Mouse (Mus musculus) MEL (cell line): ENCODE data around the gene Apba2. TPM values are rescaled to one million over a fixed set of nuclear protein-coding genes. Genes with fewer than 3 reads are reported as not detected.

Experiments used
- DNase-seq: peaks from one replicate; pipeline ENCODE4 v3.0.0; 2011; ENCODE audit warnings: low read depth, low spot score
- H3K27ac ChIP-seq: 2 replicates; pipeline ENCODE4 v1.5.1; 2012; ENCODE audit warnings: low read depth, mild to moderate bottlenecking, control low read depth, low read length, moderate library complexity; ENCODE audit not compliant: control insufficient read depth
- H3K27me3 ChIP-seq, 2 experiments: fragments of 150-350 bp in 1 of 2; sonication (generic) in 1 of 2; 2 replicates each; pipeline ENCODE4 v1.6.1; 2012; ENCODE audit warnings: low read length in 2 of 2, mild to moderate bottlenecking in 2 of 2, improper control_type of control experiment in 1 of 2, moderate library complexity in 1 of 2; ENCODE audit not compliant: insufficient read depth in 2 of 2, control insufficient read depth in 1 of 2
- H3K36me3 ChIP-seq, 2 experiments: 2 replicates each; pipeline ENCODE4 v1.6.1; 2012 to 2014; ENCODE audit warnings: low read length in 2 of 2, improper control_type of control experiment in 1 of 2, inconsistent platforms in 1 of 2, mild to moderate bottlenecking in 1 of 2; ENCODE audit not compliant: insufficient read depth in 2 of 2, control insufficient read depth in 1 of 2
- H3K4me1 ChIP-seq, 2 experiments: fragments of 150-350 bp in 1 of 2; sonication (generic) in 1 of 2; 2 replicates each; pipeline ENCODE4 v1.6.1; 2012; ENCODE audit warnings: low read length in 2 of 2, improper control_type of control experiment in 1 of 2, mild to moderate bottlenecking in 1 of 2; ENCODE audit not compliant: insufficient read depth in 2 of 2, control insufficient read depth in 1 of 2
- H3K4me3 ChIP-seq, 2 experiments: fragments of 150-350 bp in 1 of 2; sonication (generic) in 1 of 2; 2 replicates each; pipeline ENCODE4 v1.5.1; 2012; ENCODE audit warnings: low read depth in 2 of 2, low read length in 2 of 2, mild to moderate bottlenecking in 2 of 2, moderate library complexity in 2 of 2, control low read depth in 1 of 2, improper control_type of control experiment in 1 of 2; ENCODE audit not compliant: control insufficient read depth in 1 of 2, insufficient read depth in 1 of 2
- H3K79me2 ChIP-seq: 2 replicates; pipeline ENCODE4 v1.6.1; 2012; ENCODE audit warnings: mild to moderate bottlenecking, low read length, moderate library complexity; ENCODE audit not compliant: control insufficient read depth, poor library complexity, insufficient read depth
- H3K9ac ChIP-seq: 2 replicates; pipeline ENCODE4 v1.6.1; 2012; ENCODE audit warnings: low read depth, mild to moderate bottlenecking, control low read depth, low read length, moderate library complexity; ENCODE audit not compliant: control insufficient read depth, poor library complexity, severe bottlenecking
- H3K9me3 ChIP-seq: fragments of 150-350 bp; sonication (generic); replicated peaks from 2 replicates; pipeline ENCODE4 v1.6.1; 2012; ENCODE audit warnings: mild to moderate bottlenecking, low read length, improper control_type of control experiment, moderate library complexity; ENCODE audit not compliant: insufficient read depth
- BHLHE40 ChIP-seq: IDR thresholded peaks from 2 replicates; pipeline ENCODE4 v1.6.1; 2012; ENCODE audit warnings: low read depth, mild to moderate bottlenecking, inconsistent platforms, low read length, improper control_type of control experiment, borderline replicate concordance
- CTCF ChIP-seq, 3 experiments: IDR thresholded peaks in 2 of 3; conservative IDR thresholded peaks in 1 of 3; 2 replicates each; pipeline ENCODE4 v1.5.1; 2011 to 2012; ENCODE audit warnings: low read length in 3 of 3, low read depth in 2 of 3, mild to moderate bottlenecking in 2 of 3, improper control_type of control experiment in 1 of 3, inconsistent platforms in 1 of 3, mixed read lengths in 1 of 3, moderate library complexity in 1 of 3; ENCODE audit not compliant: control insufficient read depth in 1 of 3, insufficient read depth in 1 of 3, poor library complexity in 1 of 3, severe bottlenecking in 1 of 3
- ELF1 ChIP-seq: IDR thresholded peaks from 2 replicates; pipeline ENCODE4 v1.6.1; 2014; ENCODE audit warnings: low read depth, mild to moderate bottlenecking, inconsistent platforms, low read length, improper control_type of control experiment, moderate library complexity
- EP300 ChIP-seq, 2 experiments: IDR thresholded peaks; 2 replicates each; pipeline ENCODE4 v1.6.1; 2011; ENCODE audit warnings: improper control_type of control experiment in 2 of 2, low read length in 2 of 2, low read depth in 1 of 2, mild to moderate bottlenecking in 1 of 2
- MEF2A ChIP-seq: IDR thresholded peaks from 2 replicates; pipeline ENCODE4 v1.6.1; 2014; ENCODE audit warnings: low read depth, mild to moderate bottlenecking, inconsistent platforms, low read length, improper control_type of control experiment; ENCODE audit not compliant: poor library complexity, insufficient replicate concordance, severe bottlenecking; ENCODE audit errors: extremely low read depth
- MXI1 ChIP-seq: IDR thresholded peaks from 2 replicates; pipeline ENCODE4 v1.6.1; 2011; ENCODE audit warnings: mild to moderate bottlenecking, low read depth, low read length, improper control_type of control experiment
- MYB ChIP-seq: IDR thresholded peaks from 2 replicates; pipeline ENCODE4 v1.6.1; 2011; ENCODE audit warnings: mild to moderate bottlenecking, low read depth, low read length, improper control_type of control experiment
- MYC ChIP-seq: IDR thresholded peaks from 2 replicates; pipeline ENCODE4 v1.6.1; 2011; ENCODE audit warnings: low read depth, mild to moderate bottlenecking, low read length, improper control_type of control experiment, moderate library complexity
- NELFE ChIP-seq: IDR thresholded peaks from 2 replicates; pipeline ENCODE4 v1.6.1; 2011; ENCODE audit warnings: low read depth, low read length, improper control_type of control experiment
- NRF1 ChIP-seq: IDR thresholded peaks from 2 replicates; pipeline ENCODE4 v1.6.1; 2014; ENCODE audit warnings: low read depth, mild to moderate bottlenecking, inconsistent platforms, low read length, improper control_type of control experiment, moderate library complexity; ENCODE audit not compliant: poor library complexity, insufficient read depth, severe bottlenecking
- POLR2AphosphoS2 ChIP-seq: IDR thresholded peaks from 2 replicates; pipeline ENCODE4 v1.6.1; 2011; ENCODE audit warnings: low read length, improper control_type of control experiment
- RAD21 ChIP-seq: IDR thresholded peaks from 2 replicates; pipeline ENCODE4 v1.6.1; 2011; ENCODE audit warnings: mild to moderate bottlenecking, low read depth, low read length, improper control_type of control experiment
- SMC3 ChIP-seq: IDR thresholded peaks from 2 replicates; pipeline ENCODE4 v1.6.1; 2011; ENCODE audit warnings: low read depth, low read length, improper control_type of control experiment
- TBP ChIP-seq: IDR thresholded peaks from 2 replicates; pipeline ENCODE4 v1.8.0; 2011; ENCODE audit warnings: low read depth, low read length, improper control_type of control experiment
- UBTF ChIP-seq: IDR thresholded peaks from 2 replicates; pipeline ENCODE4 v1.6.1; 2012; ENCODE audit warnings: low read depth, mild to moderate bottlenecking, inconsistent platforms, low read length, improper control_type of control experiment, moderate library complexity, borderline replicate concordance; ENCODE audit not compliant: insufficient read depth
- ZC3H11A ChIP-seq: IDR thresholded peaks from 2 replicates; pipeline ENCODE4 v1.6.1; 2012; ENCODE audit warnings: low read depth, mild to moderate bottlenecking, inconsistent platforms, low read length, improper control_type of control experiment
- ZMIZ1 ChIP-seq: IDR thresholded peaks from 2 replicates; pipeline ENCODE4 v1.6.1; 2012; ENCODE audit warnings: low read depth, mild to moderate bottlenecking, inconsistent platforms, low read length, improper control_type of control experiment, moderate library complexity
- polyA plus RNA-seq, 2 experiments: library from polyadenylated mRNA; stranded (reverse) in 1 of 2; unstranded in 1 of 2; fragments of >175 nt in 1 of 2; fragments of >200 nt in 1 of 2; gene quantifications; 2 replicates each; pipeline versions ENCODE4 v1.2.1 to v1.2.4; 2012; ENCODE audit warnings: low replicate concordance in 2 of 2, low read depth in 1 of 2; ENCODE audit not compliant: insufficient read length in 2 of 2, insufficient read depth in 1 of 2, missing spikeins in 1 of 2
- total RNA-seq: library from RNA; depleted of rRNA; stranded (reverse); fragments of 300-350 nt; gene quantifications from 2 replicates; pipeline ENCODE4 v1.2.3, GENCODE M21; 2012

Gene Apba2
- total and polyA plus RNA-seq, 3 experiments: not detected

DNA sequence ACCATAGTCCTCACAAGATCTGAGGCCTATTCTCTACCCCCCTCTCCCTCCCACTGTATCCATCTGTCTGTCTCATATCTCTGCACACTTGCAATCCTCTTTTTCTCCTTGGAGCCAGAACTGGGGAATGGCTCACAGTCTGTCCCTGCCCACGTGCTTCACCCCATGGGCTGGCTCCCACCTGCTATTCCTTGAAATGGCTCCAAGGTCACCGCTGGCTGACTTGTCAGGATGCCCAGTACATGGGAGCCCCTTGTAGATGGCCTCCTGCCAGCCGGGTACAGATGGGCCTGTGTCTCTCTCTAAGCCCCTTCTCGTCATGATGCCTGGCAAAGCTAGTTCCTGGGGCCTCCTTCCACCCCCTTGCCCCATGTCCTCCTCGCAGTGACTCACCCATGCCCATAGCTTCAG is 226.7 kb downstream of the Apba2 start:
- no peak for DNase-seq
- Histone ChIP-seq H3K9me3 (no peaks in the 10 kb centered on the region), H3K4me3 (no peak overlapping the region)
- TF ChIP-seq MYB (no peak), TBP (no peak), MXI1 (no peak), NELFE (no peak), ZMIZ1 (no peak), MEF2A (no peak)
- TF ChIP-seq, all 39 proteins: peak for 0
- no peaks in the 10 kb centered on the region for H3K36me3 ChIP-seq
- H3K27ac ChIP-seq: no peak overlapping the region
- H3K27me3 ChIP-seq: no peaks in the 10 kb centered on the region
- no peaks in the 10 kb centered on the region for H3K79me2 ChIP-seq
- H3K4me1 ChIP-seq: no peaks in the 10 kb centered on the region
- H3K9ac ChIP-seq: no peak overlapping the region

DNA sequence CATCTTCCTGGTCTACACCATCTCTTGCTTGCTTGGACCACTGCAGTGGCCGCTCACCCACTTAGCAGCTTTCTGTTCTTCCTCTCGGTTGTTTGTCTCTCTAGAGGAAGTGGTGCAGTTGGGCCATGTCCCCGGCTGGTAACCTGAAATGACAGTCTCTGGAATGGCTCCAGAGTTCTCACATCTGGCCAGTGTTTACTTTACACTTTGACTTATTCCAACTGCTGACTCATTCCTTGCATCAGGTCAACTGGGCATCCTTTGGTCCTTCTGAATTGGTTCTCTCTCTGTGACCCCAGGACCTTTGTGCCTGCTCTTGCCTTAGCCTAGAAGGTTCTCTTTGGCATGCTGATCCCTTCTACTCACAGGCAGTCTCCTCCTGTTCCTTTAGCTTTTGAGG is 227.3 kb downstream of the Apba2 start:
- no peak for DNase-seq
- Histone ChIP-seq H3K27ac (no peak overlapping the region), H3K36me3 (no peaks in the 10 kb centered on the region), H3K4me1 (no peaks in the 10 kb centered on the region), H3K9ac (no peak overlapping the region), H3K27me3 (no peaks in the 10 kb centered on the region), H3K9me3 (no peaks in the 10 kb centered on the region), H3K79me2 (no peaks in the 10 kb centered on the region), H3K4me3 (no peak overlapping the region)
- no peak for TF ChIP-seq RAD21
- no peak for TF ChIP-seq UBTF
- TF ChIP-seq SMC3: no peak
- TF ChIP-seq POLR2AphosphoS2: no peak
- no peak for TF ChIP-seq ZC3H11A
- no peak for TF ChIP-seq NRF1
- TF ChIP-seq EP300 (IDR thresholded peaks at IDR 0.05; ENCODE audit: low read depth in 1 of 2, low read length in 2 of 2): no peak
- TF ChIP-seq BHLHE40: no peak
- TF ChIP-seq ELF1: no peak
- no peak for TF ChIP-seq MYC

GRCm38 (mm10) chr7:64729785-64730184 is 228.3 kb downstream of the Apba2 start:
- no peak overlapping the region for H3K27ac ChIP-seq
- DNase-seq: peak; percentile 5
- H3K79me2 ChIP-seq: no peaks in the 10 kb centered on the region
- no peaks in the 10 kb centered on the region for H3K9me3 ChIP-seq
- TF ChIP-seq MEF2A (no peak), NELFE (no peak), CTCF (IDR thresholded peaks at IDR 0.05 in 2 of 3, conservative IDR thresholded peaks at IDR 0.05 in 1 of 3; ENCODE audit: control insufficient read depth in 1 of 3, insufficient read depth in 1 of 3, low read depth in 2 of 3, low read length in 3 of 3, poor library complexity in 1 of 3, severe bottlenecking in 1 of 3) (peak in 2 of 3 experiments; percentile 2 to 23; a peak in 1 of 6 replicates)
- TF ChIP-seq, all 39 proteins: peak for 1
- Histone ChIP-seq H3K4me1 (no peaks in the 10 kb centered on the region), H3K27me3 (no peaks in the 10 kb centered on the region), H3K4me3 (no peak overlapping the region), H3K36me3 (no peaks in the 10 kb centered on the region), H3K9ac (no peak overlapping the region)
